Mouse (Mus musculus) intestine, embryonic 16.5 days (tissue): Measurements from ENCODE around the gene Thy1. TPM values are rescaled to one million over a fixed set of nuclear protein-coding genes. Genes with fewer than 3 reads are reported as not detected.

Experiments used
- ATAC-seq: fragments of 200-750 bp; cut with Nextera tagmentation; 2 replicates; pipeline ENCODE4 v1.8.0; 2017; ENCODE audit warnings: moderate TSS enrichment, moderate library complexity
- H3K27ac ChIP-seq: fragments of 300-500 bp; sonication (generic); 2 replicates; pipeline ENCODE4 v1.5.1; 2014; ENCODE audit warnings: mild to moderate bottlenecking, low read length
- H3K27me3 ChIP-seq: fragments of 300-500 bp; sonication (generic); replicated peaks from 2 replicates; pipeline ENCODE4 v1.6.1; 2014; ENCODE audit warnings: low read length, control low read depth, mixed read lengths; ENCODE audit not compliant: control insufficient read depth, insufficient read depth
- H3K36me3 ChIP-seq: fragments of 300-500 bp; sonication (generic); 2 replicates; pipeline ENCODE4 v1.6.1; 2014; ENCODE audit warnings: low read length, control low read depth; ENCODE audit not compliant: control insufficient read depth, insufficient read depth
- H3K4me1 ChIP-seq: fragments of 300-500 bp; sonication (generic); 2 replicates; pipeline ENCODE4 v1.6.1; 2014; ENCODE audit warnings: low read length, control low read depth, mixed read lengths; ENCODE audit not compliant: control insufficient read depth, insufficient read depth
- H3K4me2 ChIP-seq: fragments of 300-500 bp; sonication (generic); 2 replicates; pipeline ENCODE4 v1.6.1; 2014; ENCODE audit warnings: low read depth, low read length, control low read depth
- H3K4me3 ChIP-seq: fragments of 300-500 bp; sonication (generic); 2 replicates; pipeline ENCODE4 v1.5.1; 2014; ENCODE audit warnings: mild to moderate bottlenecking, low read length
- H3K9ac ChIP-seq: fragments of 300-500 bp; sonication (generic); 2 replicates; pipeline ENCODE4 v1.6.1; 2014; ENCODE audit warnings: low read depth, low read length
- H3K9me3 ChIP-seq: fragments of 300-500 bp; sonication (generic); 2 replicates; pipeline ENCODE4 v1.6.1; 2016; ENCODE audit warnings: low read length, control low read depth; ENCODE audit not compliant: control insufficient read depth
- WGBS: fragments of 180-500 bp; shearing (Covaris S2); extraction: QIAGEN DNeasy Blood & Tissue Kit; methylation state at CpG from one replicate; pipeline ENCODE4 v1.1.7; 2014; 5-methylcytosine and 5-hydroxymethylcytosine counted together
- polyA plus RNA-seq: library from polyadenylated mRNA; unstranded; fragments of >200 nt; fragmentation: Nextera tagmentation; extraction: Ambion mirVana; gene quantifications from 2 replicates; pipeline ENCODE4 v1.2.1, GENCODE M21; 2015

Thy1 gene
- polyA plus RNA-seq, 1 experiment from 2014 or later, result 1.8 TPM

- Histone ChIP-seq H3K9ac (no peak overlapping the region), H3K27me3 (no peaks in the 10 kb centered on the region), H3K4me2 (no peak overlapping the region), H3K36me3 (no peaks in the 10 kb centered on the region), H3K4me1 (peaks cover 14% of the 10 kb centered on the region), H3K4me3 (no peak overlapping the region), H3K27ac (no peak overlapping the region), H3K9me3 (no peaks in the 10 kb centered on the region)
- no peak for ATAC-seq
- 38% methylated on average over 8 of the region's 8 CpGs for WGBS
Measured at GRCm38 (mm10) chr9:44070844-44071231, 27.7 kb downstream of the Thy1 start.

DNA sequence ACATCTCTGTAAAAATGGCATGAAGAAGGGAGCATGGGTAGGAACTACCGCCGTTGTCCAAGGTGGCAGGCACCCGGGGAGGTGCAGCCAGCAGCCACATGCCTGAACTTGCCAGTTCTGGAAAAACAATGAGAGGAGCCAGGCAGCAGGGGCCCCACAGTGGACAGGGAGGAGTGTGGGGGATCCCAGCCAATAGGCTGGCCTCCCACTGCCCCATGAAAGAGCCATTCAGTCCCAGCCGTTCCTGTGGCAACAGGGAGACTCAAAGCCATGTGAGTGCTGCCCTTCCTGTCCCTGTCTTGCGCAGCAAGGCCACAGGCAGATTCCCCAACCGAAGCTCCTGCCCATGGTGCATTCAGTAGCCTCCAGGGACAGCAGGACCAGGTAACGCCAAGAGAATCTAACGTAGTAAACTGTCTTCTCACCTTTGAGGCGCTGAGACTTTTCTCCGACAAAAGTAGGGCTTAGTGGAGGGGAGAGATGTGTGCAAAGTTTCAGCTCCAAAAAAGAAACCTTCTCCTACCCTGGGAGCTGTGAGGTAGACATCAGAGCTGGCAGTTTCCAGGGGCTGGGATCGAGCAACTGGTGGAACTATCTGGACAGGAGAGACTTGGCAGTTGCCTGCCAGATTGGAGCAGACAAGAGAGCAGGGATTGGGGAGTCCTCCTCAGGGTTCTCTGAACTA, 28.9 kb downstream of the Thy1 start:
- H3K4me3 ChIP-seq, result no peak overlapping the region
- H3K4me1 ChIP-seq, result peaks cover 14% of the 10 kb centered on the region
- H3K9me3 ChIP-seq, result no peaks in the 10 kb centered on the region
- no peak for ATAC-seq
- H3K27me3 ChIP-seq, result no peaks in the 10 kb centered on the region
- H3K4me2 ChIP-seq, result no peak overlapping the region
- no peak overlapping the region for H3K27ac ChIP-seq
- H3K9ac ChIP-seq, result peak overlapping the region; percentile 26; the same call in 1 of the 2 replicates
- no peaks in the 10 kb centered on the region for H3K36me3 ChIP-seq
- WGBS, result 49% methylated on average over 11 of the region's 11 CpGs

DNA sequence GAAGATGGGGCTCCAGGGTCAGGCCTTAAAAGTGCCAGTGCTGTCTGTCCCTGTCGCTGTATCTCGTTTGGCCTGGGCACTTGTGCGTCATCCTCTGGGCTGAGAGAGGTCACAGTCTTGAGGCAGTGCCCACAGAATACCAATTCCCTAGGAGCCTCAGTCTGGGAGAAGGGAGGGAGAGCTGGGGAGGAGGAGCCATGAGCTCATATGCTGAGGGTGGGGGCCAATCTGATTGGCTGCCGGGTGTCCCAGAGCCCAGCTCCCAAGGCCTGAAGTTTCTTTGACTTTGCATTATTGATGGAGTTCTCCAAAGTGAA, 29.4 kb downstream of the Thy1 start:
- H3K9ac ChIP-seq, result 0 out of 2 replicates have a peak overlapping the region, but pooled peaks have one; percentile 26
- WGBS, result 52% methylated on average over 4 of the region's 4 CpGs
- no peak for ATAC-seq

GRCm38 (mm10) chr9:44073115-44073514, 29.9 kb downstream of the Thy1 start:
- Histone ChIP-seq H3K9ac (no peak overlapping the region), H3K27me3 (no peaks in the 10 kb centered on the region), H3K9me3 (no peaks in the 10 kb centered on the region), H3K36me3 (no peaks in the 10 kb centered on the region), H3K4me3 (no peak overlapping the region), H3K27ac (no peak overlapping the region), H3K4me1 (peaks cover 11% of the 10 kb centered on the region), H3K4me2 (no peak overlapping the region)
- no peak for ATAC-seq
- WGBS, result 66% methylated on average over 5 of the region's 5 CpGs

More for the DNA sequence above, 29.4 kb downstream of the Thy1 start:
- no peak overlapping the region for H3K4me2 ChIP-seq
- no peaks in the 10 kb centered on the region for H3K27me3 ChIP-seq
- H3K4me1 ChIP-seq, result peaks cover 10% of the 10 kb centered on the region; the same call in 1 of the 2 replicates
- H3K36me3 ChIP-seq, result no peaks in the 10 kb centered on the region
- H3K27ac ChIP-seq, result no peak overlapping the region
- no peaks in the 10 kb centered on the region for H3K9me3 ChIP-seq
- no peak overlapping the region for H3K4me3 ChIP-seq

DNA sequence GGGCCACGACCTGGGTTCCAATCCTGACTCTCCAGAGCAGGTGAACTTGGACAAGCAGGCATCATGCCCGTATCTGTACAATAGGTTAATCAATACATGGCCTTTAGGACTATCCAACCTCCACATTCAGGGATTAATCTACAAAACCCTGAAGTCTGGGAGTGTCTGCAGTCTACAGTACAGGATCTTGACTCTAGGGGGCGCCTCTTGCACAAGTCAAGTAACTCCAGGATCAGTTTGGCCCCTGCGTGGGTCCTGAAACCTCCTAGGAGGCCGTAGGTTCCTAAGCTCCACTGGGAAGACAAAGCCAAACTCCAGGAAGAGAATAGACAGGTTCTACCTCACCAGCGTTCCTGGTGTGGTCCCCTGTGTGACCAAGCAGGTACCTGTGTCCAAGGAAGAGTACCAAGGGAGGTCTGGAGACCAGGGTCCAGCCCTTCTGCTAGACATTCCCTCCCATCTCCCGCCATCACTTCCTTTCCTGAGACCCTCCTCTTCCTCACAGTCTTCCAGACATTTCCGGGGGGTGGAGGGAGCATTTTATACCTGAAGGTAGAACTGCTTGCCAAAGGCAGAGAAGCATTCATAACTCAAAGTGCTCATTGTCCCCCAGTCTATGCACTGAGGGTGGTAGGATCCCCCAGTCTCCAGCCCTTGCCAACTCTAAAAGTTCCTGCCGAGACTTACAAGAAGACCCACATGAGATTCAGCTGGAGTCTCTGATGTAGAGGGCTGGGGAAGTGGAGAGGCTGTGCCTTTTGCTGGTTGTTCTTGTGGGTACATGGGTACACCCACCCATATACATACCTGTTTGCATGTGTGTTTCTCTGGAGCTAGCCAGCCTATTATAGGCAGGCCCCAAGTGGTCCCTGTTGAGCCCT, 31.5 kb downstream of the Thy1 start:
- Histone ChIP-seq H3K27me3 (no peaks in the 10 kb centered on the region), H3K4me1 (peaks cover 26% of the 10 kb centered on the region), H3K36me3 (no peaks in the 10 kb centered on the region), H3K4me2 (no peak overlapping the region), H3K9me3 (no peaks in the 10 kb centered on the region), H3K27ac (no peak overlapping the region), H3K4me3 (no peak overlapping the region), H3K9ac (no peak overlapping the region)
- 58% methylated on average over 9 of the region's 9 CpGs for WGBS
- no peak for ATAC-seq

DNA sequence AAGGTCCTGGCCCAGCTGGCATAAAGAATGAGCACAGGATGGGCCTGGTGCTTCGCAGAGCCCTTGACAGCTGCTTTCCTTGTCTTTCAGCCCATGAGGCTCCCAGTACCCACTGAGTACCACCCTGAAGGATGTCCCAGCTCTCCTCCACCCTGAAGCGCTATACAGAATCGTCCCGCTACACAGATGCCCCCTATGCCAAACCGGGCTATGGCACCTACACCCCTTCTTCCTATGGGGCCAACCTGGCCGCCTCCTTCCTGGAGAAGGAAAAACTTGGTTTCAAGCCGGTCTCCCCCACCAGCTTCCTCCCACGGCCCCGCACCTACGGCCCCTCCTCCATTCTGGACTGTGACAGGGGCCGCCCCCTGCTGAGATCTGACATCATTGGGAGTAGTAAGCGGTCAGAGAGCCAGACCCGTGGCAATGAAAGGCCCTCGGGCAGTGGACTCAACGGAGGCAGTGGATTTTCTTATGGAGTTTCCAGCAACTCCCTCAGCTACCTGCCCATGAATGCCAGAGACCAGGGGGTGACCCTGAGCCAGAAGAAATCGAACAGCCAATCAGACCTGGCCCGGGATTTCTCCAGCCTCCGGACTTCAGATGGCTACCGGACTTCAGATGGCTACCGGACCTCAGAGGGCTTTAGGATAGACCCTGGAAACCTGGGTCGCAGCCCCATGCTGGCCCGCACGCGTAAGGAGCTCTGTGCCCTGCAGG, 32.3 kb downstream of the Thy1 start:
- peaks cover 28% of the 10 kb centered on the region for H3K4me1 ChIP-seq
- H3K9me3 ChIP-seq, result no peaks in the 10 kb centered on the region
- WGBS, result 76% methylated on average over 24 of the region's 24 CpGs
- H3K4me3 ChIP-seq, result no peak overlapping the region
- no peak overlapping the region for H3K4me2 ChIP-seq
- no peak overlapping the region for H3K9ac ChIP-seq
- H3K36me3 ChIP-seq, result no peaks in the 10 kb centered on the region
- ATAC-seq, result no peak
- no peaks in the 10 kb centered on the region for H3K27me3 ChIP-seq
- H3K27ac ChIP-seq, result no peak overlapping the region

GRCm38 (mm10) chr9:44075996-44076763, 33.0 kb downstream of the Thy1 start:
- Histone ChIP-seq H3K9ac (no peak overlapping the region), H3K4me2 (no peak overlapping the region), H3K9me3 (no peaks in the 10 kb centered on the region), H3K27ac (no peak overlapping the region), H3K4me3 (no peak overlapping the region), H3K36me3 (no peaks in the 10 kb centered on the region), H3K27me3 (no peaks in the 10 kb centered on the region), H3K4me1 (peaks cover 31% of the 10 kb centered on the region)
- ATAC-seq, result no peak
- WGBS, result 67% methylated on average over 16 of the region's 16 CpGs

- Histone ChIP-seq H3K27me3 (no peaks in the 10 kb centered on the region), H3K4me2 (no peak overlapping the region), H3K36me3 (no peaks in the 10 kb centered on the region), H3K4me3 (no peak overlapping the region), H3K9me3 (no peaks in the 10 kb centered on the region), H3K9ac (no peak overlapping the region), H3K4me1 (peaks cover 30% of the 10 kb centered on the region), H3K27ac (no peak overlapping the region)
- no peak for ATAC-seq
- WGBS, result 21% methylated on average over 5 of the region's 5 CpGs
Measured at GRCm38 (mm10) chr9:44076764-44077120, 33.6 kb downstream of the Thy1 start.
